Mouse (Mus musculus): ENCODE measurements around the gene Gzmm.

Gene Gzmm

GRCm38 (mm10) chr10:79680606-79681495 lies 8.0 kb upstream of the Gzmm start:
- DNase-seq (ENCODE audit: low spot score), result no peak

- peak; percentile 100 for DNase-seq (ENCODE audit: low spot score)
These were observed 7.1 kb upstream of the Gzmm start, which contains the start of gene Cdc34 for GRCm38 (mm10) chr10:79681591-79682245. Cdc34 (plus strand) TSS chr10:79682195.

- DNase-seq (ENCODE audit: low spot score), result no peak
These were observed 6.3 kb upstream of the Gzmm start for GRCm38 (mm10) chr10:79682551-79682915.

GRCm38 (mm10) chr10:79682916-79683582 lies 5.8 kb upstream of the Gzmm start:
- peak; percentile 67 for DNase-seq (ENCODE audit: low spot score)

- no peak for DNase-seq (ENCODE audit: low spot score)
These were observed 4.8 kb upstream of the Gzmm start for GRCm38 (mm10) chr10:79683726-79684640.

- DNase-seq (ENCODE audit: low spot score), result no peak
These were observed 3.8 kb upstream of the Gzmm start for GRCm38 (mm10) chr10:79684770-79685600.

- DNase-seq (ENCODE audit: low spot score), result no peak
These were observed 2.6 kb upstream of the Gzmm start for GRCm38 (mm10) chr10:79686219-79686618.

- DNase-seq (ENCODE audit: low spot score), result no peak
These were observed 2.1 kb upstream of the Gzmm start for GRCm38 (mm10) chr10:79686691-79687090.

GRCm38 (mm10) chr10:79687513-79687912 lies 1.3 kb upstream of the Gzmm start:
- no peak for DNase-seq (ENCODE audit: low spot score)

GRCm38 (mm10) chr10:79689178-79689577 lies 358 bp downstream of the Gzmm start:
- no peak for DNase-seq (ENCODE audit: low spot score)

- no peak for DNase-seq (ENCODE audit: low spot score)
These were observed 3.2 kb downstream of the Gzmm start for GRCm38 (mm10) chr10:79691986-79692548.

GRCm38 (mm10) chr10:79693580-79694378 lies 5.0 kb downstream of the Gzmm start:
- no peak for DNase-seq (ENCODE audit: low spot score)

GRCm38 (mm10) chr10:79694379-79694655 lies 5.5 kb downstream of the Gzmm start:
- no peak for DNase-seq (ENCODE audit: low spot score)

- DNase-seq (ENCODE audit: low spot score), result peak; percentile 70
These were observed 6.7 kb downstream of the Gzmm start for GRCm38 (mm10) chr10:79695231-79696128.

GRCm38 (mm10) chr10:79696129-79696651 lies 7.4 kb downstream of the Gzmm start:
- no peak for DNase-seq (ENCODE audit: low spot score)

GRCm38 (mm10) chr10:79697916-79698315 lies 9.1 kb downstream of the Gzmm start:
- DNase-seq (ENCODE audit: low spot score), result no peak

GRCm38 (mm10) chr10:79698459-79698858 lies 9.6 kb downstream of the Gzmm start:
- DNase-seq (ENCODE audit: low spot score), result no peak

GRCm38 (mm10) chr10:79700676-79701075 lies 11.9 kb downstream of the Gzmm start:
- DNase-seq (ENCODE audit: low spot score), result no peak

Measured in layer of hippocampus, adult 11-12 months (tissue).